Mouse (Mus musculus) erythroblast, adult 5-6 weeks (primary cell): ENCODE measurements around the gene Mrpl38. TPM values are rescaled to one million over a fixed set of nuclear protein-coding genes. Genes with fewer than 3 reads are reported as not detected.

Experiments used
- ATAC-seq: replicated peaks from 2 replicates; pipeline ENCODE4 v1.8.0; 2016; ENCODE audit warnings: moderate number of reproducible peaks, mild to moderate bottlenecking, moderate TSS enrichment, inconsistent platforms; ENCODE audit not compliant: poor library complexity, low FRiP score, severe bottlenecking
- total RNA-seq, 2 experiments: library from RNA; stranded (forward) in 1 of 2; stranded (reverse) in 1 of 2; fragments of 150-400 nt in 1 of 2; fragments of 200-764, 138-1000 nt in 1 of 2; gene quantifications; 2 replicates each; pipeline versions ENCODE4 v1.2.3 to v1.2.4; 2015 to 2017; ENCODE audit warnings: low replicate concordance in 2 of 2

The Mrpl38 gene
- total RNA-seq, 2 experiments from 2014 or later = 6.7 to 19.8 TPM

- 0 out of 2 replicates have a peak, but pooled peaks have one; percentile 59 for ATAC-seq
These were observed 20.8 kb downstream of the Mrpl38 start for GRCm38 (mm10) chr11:116117819-116118218.

GRCm38 (mm10) chr11:116117241-116117640 is 21.4 kb downstream of the Mrpl38 start:
- ATAC-seq = peak; percentile 37

GRCm38 (mm10) chr11:116111611-116112203 is 27.0 kb downstream of the Mrpl38 start:
- no peak for ATAC-seq

GRCm38 (mm10) chr11:116111067-116111466 is 27.6 kb downstream of the Mrpl38 start:
- ATAC-seq = no peak

GRCm38 (mm10) chr11:116110540-116110939 is 28.1 kb downstream of the Mrpl38 start:
- ATAC-seq = no peak

- no peak for ATAC-seq
These were observed 28.5 kb downstream of the Mrpl38 start for GRCm38 (mm10) chr11:116110131-116110530.

- no peak for ATAC-seq
These were observed 29.1 kb downstream of the Mrpl38 start for GRCm38 (mm10) chr11:116109441-116110081.

- no peak for ATAC-seq
These were observed 30.1 kb downstream of the Mrpl38 start for GRCm38 (mm10) chr11:116108464-116109137.

GRCm38 (mm10) chr11:116107777-116108285 is 30.8 kb downstream of the Mrpl38 start:
- no peak for ATAC-seq

- ATAC-seq = no peak
These were observed 31.5 kb downstream of the Mrpl38 start for GRCm38 (mm10) chr11:116106963-116107776.

- no peak for ATAC-seq
These were observed 32.3 kb downstream of the Mrpl38 start for GRCm38 (mm10) chr11:116106154-116106962.

- no peak for ATAC-seq
These were observed 33.6 kb downstream of the Mrpl38 start for GRCm38 (mm10) chr11:116105065-116105464.

GRCm38 (mm10) chr11:116104006-116104646 is 34.5 kb downstream of the Mrpl38 start:
- ATAC-seq = peak; percentile 21; the same call in 1 of the 2 replicates

GRCm38 (mm10) chr11:116103572-116103971 is 35.1 kb downstream of the Mrpl38 start:
- no peak for ATAC-seq

- ATAC-seq = no peak
These were observed 36.2 kb downstream of the Mrpl38 start for GRCm38 (mm10) chr11:116102472-116102871.

- no peak for ATAC-seq
These were observed 36.7 kb downstream of the Mrpl38 start for GRCm38 (mm10) chr11:116101931-116102381.

- no peak for ATAC-seq
These were observed 37.8 kb downstream of the Mrpl38 start for GRCm38 (mm10) chr11:116100839-116101238.

- ATAC-seq = no peak
These were observed 38.3 kb downstream of the Mrpl38 start for GRCm38 (mm10) chr11:116100385-116100784.

- no peak for ATAC-seq
These were observed 39.2 kb downstream of the Mrpl38 start for GRCm38 (mm10) chr11:116099462-116099861.
